Mouse (Mus musculus): ENCODE measurements around the gene Tmem175. TPM values are rescaled to one million over a fixed set of nuclear protein-coding genes. Genes with fewer than 3 reads are reported as not detected.

Gene Tmem175
- total RNA-seq, 2 experiments from 2014 or later, result 8.5 to 11.1 TPM

DNA sequence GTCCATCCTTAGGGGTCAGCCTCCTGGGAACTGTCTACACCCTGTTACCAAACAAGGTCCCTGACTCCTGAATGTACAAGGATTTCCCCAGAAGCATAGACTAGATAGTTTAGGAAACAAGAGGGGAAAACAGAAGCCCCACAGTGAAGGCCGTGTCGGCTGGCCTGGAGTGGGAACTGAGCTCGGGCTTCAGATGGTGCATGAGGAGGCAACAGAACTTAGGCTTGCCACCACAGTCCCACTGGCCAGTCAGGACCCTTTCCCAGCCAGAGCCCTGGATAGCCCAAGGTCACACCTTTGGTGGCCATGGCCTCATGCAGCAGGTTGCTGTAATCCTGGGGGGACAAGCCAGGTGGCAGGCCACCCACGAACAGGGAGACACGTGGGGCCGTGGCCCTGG, 23.8 kb downstream of the Tmem175 start:
- DNase-seq, result no peak

DNA sequence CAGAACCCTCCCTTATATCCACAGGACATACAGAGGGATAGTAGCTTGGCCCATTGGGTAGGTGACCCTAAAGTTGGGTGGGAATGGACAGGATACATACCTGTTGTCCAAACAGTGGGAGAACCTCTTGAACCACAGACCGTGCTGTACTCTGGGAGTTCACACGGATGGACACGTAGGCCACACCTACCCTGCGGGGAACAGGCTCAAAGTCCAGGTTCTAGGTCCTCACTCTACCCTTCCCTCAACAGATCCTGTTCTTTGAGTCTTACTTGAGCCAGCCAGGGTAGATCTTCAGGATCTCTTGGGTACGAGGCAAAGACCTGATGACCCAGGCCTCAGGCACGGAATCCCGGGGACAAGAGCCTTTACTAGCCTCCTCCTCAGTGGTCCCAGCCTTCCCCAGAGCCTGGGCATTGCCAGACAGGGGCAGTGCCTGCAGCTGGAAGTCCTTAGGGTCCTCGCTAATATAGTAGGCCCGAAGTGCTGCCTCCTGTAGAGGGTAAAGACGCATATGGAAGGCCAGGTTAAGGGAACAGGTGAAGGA, 24.9 kb downstream of the Tmem175 start:
- no peak for DNase-seq

DNA sequence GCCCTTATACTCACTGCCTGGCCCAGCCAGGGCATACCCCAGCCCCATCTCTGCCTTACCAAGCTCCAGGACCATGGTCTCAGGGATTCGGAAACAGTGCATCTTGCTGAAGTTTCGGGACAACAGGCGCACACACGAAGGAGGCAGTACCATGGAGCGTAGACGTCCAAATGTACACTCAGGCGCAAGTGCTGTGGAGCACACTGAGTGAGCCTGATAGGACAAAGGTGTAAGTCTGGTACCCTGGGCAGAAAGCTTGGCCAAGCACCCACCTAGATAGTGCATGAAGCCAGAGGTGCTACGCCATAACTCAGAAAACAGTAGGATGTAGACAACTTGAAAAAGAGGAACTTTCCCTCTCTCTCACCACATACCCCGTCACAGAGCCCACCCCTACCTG, 25.8 kb downstream of the Tmem175 start:
- DNase-seq, result no peak

DNA sequence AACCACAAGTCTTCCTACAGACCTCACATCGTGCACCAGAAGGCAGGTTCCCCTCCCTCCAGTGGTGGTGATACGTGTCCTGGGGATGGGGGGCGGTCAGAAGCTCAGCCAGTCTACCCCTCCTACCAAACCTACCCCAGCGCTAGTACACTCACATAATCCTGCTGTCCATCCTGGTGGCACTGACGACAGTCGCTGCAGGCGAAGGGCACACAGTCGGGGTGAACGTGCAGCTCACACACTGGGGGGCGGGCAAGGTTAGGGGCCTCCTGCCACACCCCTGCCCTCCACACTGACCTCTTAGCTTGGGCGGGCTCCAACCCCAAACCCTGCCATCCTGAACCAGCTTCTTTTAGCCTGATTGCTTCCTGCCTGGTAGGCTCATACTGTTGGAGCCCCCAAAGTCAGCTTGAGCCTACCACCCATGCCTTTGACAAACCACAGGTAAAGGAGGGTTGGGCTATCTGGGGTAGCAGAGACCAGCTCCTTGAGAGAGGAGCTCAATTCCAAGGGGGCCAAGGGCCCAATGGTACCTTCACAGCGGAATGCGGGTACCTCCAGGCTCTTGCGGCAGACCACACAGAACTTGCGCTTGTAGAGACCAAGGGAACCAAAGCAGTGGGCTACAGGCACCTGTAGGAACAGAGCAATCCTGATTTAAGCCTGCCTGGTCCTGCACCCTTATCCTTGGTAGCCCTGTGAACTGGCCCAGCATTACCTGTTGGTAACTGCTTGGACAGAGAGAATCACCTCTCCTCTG, 26.5 kb downstream of the Tmem175 start:
- DNase-seq, result no peak

DNA sequence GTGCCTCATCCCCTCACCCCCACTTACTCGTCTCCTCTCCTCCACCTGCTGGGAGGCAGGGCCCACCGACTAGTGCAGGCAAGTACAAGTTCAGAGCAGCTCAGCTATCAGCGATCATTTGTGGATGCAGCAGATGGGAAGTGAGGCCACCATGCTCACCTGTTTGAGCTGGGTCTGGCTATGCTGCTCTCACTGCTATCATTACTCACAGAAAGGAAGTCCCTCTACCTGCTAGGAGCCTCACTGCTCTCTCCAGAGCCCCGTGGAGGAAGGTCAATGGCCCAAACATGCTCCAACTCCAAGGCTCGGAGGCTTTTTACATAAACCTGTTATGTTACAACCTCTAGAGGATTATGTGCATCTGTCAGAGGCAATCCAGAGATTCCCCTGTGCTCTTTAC, 27.8 kb downstream of the Tmem175 start:
- no peak for DNase-seq

DNA sequence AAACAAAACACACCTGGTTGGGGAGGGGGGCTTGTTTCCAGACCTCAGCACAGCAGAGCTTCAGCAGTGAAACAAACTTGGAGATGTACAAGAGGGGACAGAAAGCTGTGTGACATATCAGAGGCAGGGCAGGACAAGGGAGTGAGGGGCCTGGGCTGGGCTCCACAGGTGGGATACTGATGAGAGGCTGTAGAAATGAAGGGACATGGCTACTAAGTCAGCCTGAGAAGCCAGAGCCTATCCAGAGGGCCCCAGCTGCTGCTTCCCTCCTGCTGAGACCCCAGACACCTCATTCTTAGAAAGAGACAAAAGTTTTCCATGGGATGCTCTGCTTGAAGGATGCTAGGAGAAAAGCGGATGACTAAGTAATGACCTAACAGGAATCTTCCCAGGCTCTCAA, 29.0 kb downstream of the Tmem175 start:
- no peak for DNase-seq

DNA sequence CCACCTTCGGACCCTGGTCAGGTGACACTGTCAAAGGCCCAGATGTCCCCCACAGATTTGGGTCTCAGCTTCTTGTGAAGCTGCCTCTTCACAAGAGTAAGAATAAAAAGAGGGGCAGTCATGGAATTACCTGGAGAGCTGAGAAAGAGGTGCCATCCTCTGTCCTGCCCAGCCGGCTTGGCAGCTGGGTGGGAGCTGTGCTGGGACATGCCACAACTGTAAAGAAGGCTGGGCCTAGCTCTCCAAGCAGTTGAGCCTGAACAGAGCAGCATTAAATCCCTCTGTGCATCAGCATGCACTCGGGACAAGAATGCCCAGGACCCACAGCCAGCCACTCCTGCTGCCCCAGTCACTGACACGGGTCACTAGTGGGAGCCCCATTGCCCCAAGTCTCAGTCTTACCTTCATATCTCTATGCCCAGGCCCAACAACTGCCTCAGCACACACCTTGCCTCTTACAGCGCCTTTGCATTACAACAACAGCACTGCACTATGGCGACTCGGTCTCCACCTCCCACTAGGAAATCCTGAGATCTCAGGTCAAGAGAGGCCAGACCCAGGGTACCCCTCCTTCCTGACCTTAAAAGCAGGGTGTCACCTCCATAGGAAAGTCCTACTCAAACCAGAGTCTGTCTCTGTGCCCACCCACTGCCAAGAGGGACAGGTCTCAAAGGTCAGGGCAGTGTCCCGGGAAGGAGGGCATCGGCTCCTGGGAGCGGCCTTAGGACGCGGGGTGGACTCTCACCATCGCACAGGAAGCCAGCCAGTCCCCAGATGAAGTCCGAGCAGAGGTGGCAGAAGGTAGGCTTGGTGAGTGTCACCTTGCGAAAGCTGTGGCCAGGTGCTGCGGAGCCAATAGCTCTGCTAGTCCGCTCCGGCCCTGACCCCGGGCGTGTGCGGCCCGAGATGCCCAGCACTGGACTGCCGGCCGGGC, 30.4 kb downstream of the Tmem175 start, which contains the start of gene Idua:
TSS of gene Idua (plus strand) at position 634 of the 934 bp plus-strand sequence.
- no peak for DNase-seq

DNA sequence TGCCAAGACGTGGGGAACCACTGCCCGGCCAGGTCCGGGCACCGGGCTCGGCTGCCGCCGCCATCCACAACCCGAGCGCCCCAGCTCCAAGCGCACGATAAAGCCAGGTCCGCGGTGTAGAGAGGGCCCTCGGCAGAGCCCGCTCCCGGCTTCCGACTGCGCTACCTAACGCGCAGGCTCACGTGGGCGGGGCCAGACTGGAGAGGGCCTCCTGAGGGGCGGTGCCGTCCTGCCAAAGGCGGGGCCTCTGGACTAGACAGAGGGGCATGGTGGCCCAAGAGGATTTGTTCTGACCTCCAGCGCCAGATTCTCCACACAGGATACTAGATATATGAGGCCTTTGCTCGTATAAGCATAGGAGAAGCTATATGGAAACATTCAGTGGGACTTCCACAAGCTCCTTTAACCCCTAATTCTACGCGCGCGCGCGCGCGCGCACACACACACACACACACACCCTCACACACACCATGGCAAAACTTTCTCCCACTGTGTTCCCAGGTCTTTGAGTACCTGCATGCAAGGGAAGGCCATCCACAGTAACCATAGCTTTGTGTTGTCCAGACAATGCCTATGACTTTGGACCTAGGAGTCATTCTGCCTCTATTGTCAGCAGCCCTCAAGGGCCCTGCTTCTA, 31.2 kb downstream of the Tmem175 start:
- DNase-seq, result peak; percentile 96 to 97

DNA sequence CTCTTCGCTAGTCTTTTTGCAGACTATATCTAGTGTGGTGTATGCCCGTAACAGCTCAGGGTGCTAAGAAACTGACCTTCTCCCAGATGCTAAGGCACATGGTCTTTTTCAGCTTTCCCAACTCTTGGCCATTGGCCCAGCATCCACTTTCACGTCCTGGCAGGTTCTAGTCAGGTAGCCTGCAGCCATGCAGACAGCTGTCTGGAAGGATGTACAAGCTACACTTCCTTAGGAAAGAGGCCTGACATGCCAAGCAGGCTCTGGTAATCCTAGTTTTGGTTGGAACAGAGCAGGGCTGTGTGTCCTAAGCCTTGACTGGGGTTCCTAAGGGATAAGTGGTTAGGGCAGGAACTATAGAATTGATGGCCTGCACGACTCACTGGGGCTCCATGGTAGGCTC, 33.2 kb downstream of the Tmem175 start:
- no peak for DNase-seq

DNA sequence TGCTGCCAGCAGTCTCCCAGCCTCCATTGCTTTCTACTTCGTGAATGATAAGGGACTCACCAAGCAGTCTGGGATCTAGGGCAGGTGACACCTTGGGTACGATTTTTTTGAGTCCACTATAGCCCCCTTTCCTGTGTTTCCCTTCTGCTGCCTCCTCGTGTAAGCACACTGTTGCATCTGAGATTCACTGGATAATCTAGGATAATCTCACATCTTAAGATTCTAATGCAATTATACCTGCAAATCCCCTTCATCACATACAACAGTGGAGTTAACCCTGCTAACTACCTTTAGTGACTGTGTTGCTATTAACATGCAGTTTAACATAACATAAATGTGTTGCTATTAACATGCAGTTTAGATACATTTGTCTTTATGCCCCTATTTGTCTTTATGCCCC, 35.5 kb downstream of the Tmem175 start:
- DNase-seq, result no peak

DNA sequence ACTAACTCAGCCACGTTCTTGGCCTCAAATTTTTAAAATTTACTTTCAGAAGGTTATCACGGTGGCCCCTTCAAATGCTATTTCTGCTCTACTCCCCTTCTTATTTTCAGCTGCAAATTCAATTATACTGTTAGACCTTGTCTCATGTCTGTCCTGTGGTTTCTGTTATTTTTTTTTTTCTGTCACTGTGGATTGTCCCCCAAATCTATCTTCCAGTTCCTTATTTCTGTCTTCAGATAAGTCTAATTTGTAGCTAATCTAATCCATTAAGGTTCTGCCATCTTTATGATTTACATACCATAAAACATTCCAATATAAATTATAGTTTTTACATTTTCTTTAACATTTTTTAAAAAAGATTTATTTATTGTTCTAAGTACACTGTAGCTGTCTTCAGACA, 37.8 kb downstream of the Tmem175 start:
- no peak for DNase-seq

DNA sequence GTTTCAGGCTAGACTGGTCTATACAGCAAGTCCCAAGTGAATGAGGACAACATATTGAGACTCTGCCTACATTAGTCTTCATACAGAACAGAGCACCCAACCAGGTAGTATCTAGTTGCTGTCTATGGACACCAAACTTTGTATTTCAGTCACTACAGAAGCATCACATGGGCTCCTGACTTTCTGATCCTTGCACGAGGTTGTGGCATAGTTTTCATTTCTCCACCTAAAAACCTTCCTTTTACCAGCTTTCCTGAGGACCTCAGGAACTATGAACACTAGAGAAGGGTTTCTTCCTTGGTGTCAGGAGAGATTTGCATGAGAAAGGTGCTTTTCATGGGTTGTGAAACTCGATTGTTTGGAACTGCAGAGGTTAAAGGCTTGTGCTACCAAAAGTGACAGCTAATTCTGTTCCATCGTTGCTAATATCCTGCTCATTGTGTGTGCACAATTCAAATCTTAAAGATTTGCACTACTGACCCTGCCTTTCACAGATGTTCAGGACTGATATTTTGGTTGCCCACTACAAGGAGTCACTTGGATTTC, 38.9 kb downstream of the Tmem175 start:
- no peak for DNase-seq

DNA sequence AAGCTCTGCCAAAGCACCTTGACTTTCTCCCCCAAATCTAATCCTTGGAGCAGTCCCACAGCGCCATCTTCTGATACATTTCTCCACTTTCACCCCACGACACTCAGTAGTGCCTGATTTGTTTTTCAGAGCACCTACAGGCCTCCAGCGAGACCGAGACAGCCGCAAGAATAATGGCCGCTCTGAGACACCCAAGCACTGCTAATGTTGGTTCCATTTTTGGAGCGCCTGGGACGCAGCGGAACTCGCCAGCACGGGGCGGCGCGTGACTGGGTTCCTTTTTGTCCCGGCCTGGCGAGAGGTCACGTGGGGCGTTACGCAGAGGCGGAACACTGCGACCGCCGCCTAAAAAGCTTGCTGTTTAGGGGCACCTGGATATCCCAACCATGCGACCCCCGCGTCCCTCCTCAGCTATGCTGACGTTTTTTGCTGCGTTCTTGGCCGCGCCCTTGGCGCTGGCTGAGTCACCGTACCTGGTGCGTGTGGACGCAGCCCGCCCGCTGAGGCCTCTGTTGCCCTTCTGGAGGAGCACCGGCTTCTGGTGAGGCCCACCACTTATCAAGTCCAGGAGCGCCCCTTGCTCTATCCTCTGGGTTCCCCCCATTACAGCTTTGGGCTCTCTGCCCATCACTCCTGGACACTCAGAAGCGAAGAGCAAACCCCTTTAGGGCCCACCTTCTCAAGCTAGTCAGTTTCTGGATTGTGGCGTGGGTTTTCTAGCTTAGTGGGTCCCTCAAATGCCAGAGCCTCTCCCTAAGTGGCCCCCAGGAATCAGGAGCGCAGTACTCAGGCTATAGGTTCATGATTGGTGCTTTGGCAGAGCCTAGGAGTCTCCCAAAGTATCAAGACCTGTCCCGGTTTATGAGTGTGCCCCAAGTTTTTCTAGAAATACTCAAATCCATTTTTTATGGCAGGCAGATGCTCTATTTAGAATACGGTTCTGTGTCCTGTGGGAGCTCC, 39.7 kb downstream of the Tmem175 start, which contains the start of gene Dgkq:
TSS of gene Dgkq (minus strand) at position 696 of the 960 bp plus-strand sequence.
- DNase-seq, result peak; percentile 95 to 96

DNA sequence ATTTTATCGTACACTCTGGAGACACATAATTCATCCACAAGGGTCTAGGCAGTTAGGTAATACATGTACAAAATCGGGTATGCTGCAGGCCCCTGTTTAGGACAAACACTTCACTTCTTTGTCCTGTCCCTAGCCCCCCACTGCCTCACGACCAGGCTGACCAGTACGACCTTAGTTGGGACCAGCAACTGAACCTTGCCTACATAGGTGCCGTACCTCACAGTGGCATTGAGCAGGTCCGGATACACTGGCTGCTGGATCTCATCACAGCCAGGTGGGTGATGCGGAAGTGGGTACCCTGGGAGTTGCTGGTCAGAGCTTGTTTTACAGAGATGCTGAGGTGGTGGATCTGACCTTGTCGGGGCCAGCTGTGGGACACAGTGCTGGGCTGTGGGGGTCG, 40.4 kb downstream of the Tmem175 start:
- DNase-seq, result no peak

DNA sequence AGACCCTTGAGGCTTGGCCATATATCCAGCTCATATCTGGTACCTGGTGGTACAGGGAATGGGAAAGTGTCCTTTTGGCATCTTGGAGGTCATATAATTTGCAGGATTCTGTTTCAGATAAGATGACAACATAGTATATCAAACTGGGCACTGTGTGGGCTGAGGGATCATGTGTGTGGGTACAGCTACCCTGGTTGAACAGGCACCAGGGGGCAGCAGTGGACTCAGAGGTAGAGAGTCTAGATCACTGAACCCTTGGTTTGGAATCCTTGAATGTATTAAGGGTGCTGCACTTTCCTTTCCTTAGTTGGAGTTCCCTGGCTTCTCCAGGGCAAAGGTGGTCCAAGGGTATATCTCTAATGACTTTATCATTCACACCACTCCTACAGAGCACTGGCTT, 41.2 kb downstream of the Tmem175 start:
- DNase-seq, result peak; percentile 37 to 57

DNA sequence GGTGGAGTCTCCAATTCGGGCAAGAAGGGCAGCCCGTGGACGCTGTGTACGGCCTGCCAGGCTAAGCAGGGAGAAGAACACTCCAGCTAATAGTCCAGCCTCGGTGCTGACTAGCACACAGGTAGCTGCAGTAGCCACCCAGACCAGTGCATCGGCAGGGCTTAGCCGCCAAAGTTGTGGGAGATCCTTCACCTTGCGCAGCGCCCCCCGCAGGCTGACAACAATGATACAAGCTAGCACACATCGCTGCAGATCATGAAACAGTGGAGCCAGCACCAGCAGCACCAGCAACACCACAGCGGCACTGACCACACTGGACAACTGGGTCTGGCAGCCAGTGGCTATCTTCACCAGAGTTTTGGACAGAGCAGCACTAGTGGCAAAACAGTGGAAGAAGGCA, 42.2 kb downstream of the Tmem175 start:
- no peak for DNase-seq

DNA sequence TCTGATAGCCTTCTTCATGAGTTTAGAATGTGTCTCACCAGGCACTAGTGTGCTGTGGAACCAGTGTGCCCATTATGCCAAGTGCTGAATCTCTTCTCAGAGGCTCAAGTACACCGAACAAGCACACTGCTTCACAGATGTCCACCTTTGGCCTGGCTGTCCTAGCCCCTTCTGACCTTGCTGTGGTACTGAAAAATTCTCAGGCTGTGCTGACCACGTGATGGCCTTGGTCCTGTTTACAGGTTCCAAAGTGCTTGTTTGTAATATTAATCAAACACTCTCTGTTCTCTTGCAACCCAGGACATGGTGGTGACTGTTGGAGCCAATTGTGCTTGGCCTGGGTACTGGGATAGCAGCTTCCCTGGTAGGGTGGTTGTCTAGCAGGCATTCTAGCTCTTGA, 45.1 kb downstream of the Tmem175 start:
- no peak for DNase-seq

DNA sequence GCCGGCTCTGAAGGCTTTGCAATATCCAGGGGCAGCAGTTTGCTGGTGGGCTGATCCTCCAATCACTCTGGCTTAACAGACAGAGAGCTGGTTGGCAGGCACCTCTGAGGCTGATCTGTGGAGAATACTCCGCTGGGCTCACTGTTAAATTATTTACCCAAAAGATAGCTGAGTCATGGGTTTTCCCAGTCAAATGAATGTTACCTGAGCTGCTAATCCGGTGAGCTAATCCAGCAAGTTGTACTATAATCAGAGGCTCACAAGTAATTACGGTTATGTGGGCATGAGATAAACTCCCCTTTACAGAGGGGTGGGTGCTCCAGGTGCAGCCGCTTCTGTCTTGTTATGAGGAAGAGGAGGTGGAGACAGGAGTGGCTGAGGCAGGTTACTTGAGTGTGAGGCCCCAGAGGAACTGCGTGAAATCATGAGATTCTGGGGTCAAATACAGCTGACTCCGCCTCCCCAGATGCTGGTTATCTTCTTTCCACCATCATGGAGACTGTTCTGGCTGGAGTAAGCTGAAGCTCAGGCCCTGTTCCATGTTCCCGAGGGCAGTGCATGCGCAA, 45.8 kb downstream of the Tmem175 start, which contains the start of gene Slc26a1:
TSS of gene Slc26a1 (minus strand) at position 319 of the 566 bp plus-strand sequence.
- no peak for DNase-seq

DNA sequence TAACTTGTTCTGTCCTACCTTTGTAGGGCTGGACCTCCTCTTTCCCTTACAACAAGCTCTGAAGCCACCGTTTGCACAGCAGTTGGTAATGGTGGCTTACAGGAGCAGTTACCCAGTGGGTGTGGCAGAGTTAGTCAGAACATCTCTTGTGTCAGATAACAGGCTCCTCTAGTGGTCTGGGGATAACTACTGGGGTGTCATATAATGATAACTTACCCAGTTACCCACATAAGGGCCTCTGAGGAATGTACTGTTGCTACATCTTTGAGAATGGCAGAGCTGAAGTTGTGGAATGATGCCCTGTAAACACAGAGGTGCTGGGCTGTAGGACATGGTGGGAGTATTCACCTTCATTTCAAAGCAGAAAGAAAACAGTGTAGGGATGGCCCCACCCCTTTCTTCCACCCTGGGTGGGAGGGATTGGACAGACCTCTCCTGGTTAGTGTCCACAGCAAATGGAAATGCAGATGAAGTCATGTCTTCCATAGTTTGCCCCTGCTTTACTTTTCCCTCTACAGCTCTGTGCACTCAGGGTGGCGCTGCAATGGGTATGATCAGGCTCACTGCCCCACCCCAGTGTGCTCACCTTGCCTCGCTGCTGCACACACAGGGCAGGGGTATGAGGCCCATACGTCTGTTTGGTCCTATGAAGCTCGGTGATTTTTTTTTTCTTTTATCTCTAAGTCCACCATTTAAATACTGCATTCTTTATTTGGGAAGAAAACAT, 47.4 kb downstream of the Tmem175 start:
- DNase-seq, result no peak

Data from heart, adult 18-20 months (tissue).